Mouse (Mus musculus) stomach, postnatal 0 days (tissue): ENCODE measurements around the gene Foxk1. TPM values are rescaled to one million over a fixed set of nuclear protein-coding genes. Genes with fewer than 3 reads are reported as not detected.
A peak's percentile ranks its signal among the peaks of the same experiment; 100 is the strongest.

Source experiments
- ATAC-seq: fragments of 200-750 bp; cut with Nextera tagmentation; 2 replicates; pipeline ENCODE4 v1.8.0; 2017; ENCODE audit not compliant: low FRiP score, low TSS enrichment
- DNase-seq: peaks from one replicate; pipeline ENCODE4 v3.0.0-alpha.2; 2016; ENCODE audit warnings: low spot score
- H3K27ac ChIP-seq: fragments of 300-500 bp; sonication (generic); replicated peaks from 2 replicates; pipeline ENCODE4 v1.5.1; 2014; ENCODE audit warnings: mild to moderate bottlenecking, control low read depth
- H3K27me3 ChIP-seq: fragments of 300-500 bp; sonication (generic); 2 replicates; pipeline ENCODE4 v1.6.1; 2014; ENCODE audit warnings: low read length; ENCODE audit not compliant: control insufficient read depth, insufficient read depth
- H3K36me3 ChIP-seq: fragments of 300-500 bp; sonication (generic); 2 replicates; pipeline ENCODE4 v1.6.1; 2014; ENCODE audit warnings: low read length, mixed read lengths; ENCODE audit not compliant: control insufficient read depth, insufficient read depth
- H3K4me1 ChIP-seq: fragments of 300-500 bp; sonication (generic); replicated peaks from 2 replicates; pipeline ENCODE4 v1.6.1; 2014; ENCODE audit warnings: antibody characterized with exemption; ENCODE audit not compliant: control insufficient read depth, insufficient read depth
- H3K4me2 ChIP-seq: fragments of 300-500 bp; sonication (generic); replicated peaks from 2 replicates; pipeline ENCODE4 v1.6.1; 2014; ENCODE audit warnings: low read depth, mild to moderate bottlenecking, control low read depth, moderate library complexity
- H3K4me3 ChIP-seq: fragments of 300-500 bp; sonication (generic); 2 replicates; pipeline ENCODE4 v1.5.1; 2014; ENCODE audit warnings: low read depth, low read length, control low read depth
- H3K9ac ChIP-seq: fragments of 300-500 bp; sonication (generic); 2 replicates; pipeline ENCODE4 v1.6.1; 2014; ENCODE audit warnings: mild to moderate bottlenecking, low read length, control low read depth, mixed read lengths
- H3K9me3 ChIP-seq: fragments of 300-500 bp; sonication (generic); 2 replicates; pipeline ENCODE4 v1.6.1; 2016; ENCODE audit warnings: low read length; ENCODE audit not compliant: control insufficient read depth
- CTCF ChIP-seq: IDR thresholded peaks from 2 replicates; pipeline ENCODE4 v1.5.1; 2016; ENCODE audit warnings: antibody characterized with exemption, low read depth, mild to moderate bottlenecking, moderate library complexity
- EP300 ChIP-seq: optimal IDR thresholded peaks from 2 replicates; pipeline ENCODE3; 2016; ENCODE audit warnings: antibody characterized with exemption
- WGBS: fragments of 180-500 bp; shearing (Covaris S2); extraction: QIAGEN DNeasy Blood & Tissue Kit; methylation state at CpG from one replicate; pipeline ENCODE4 v1.1.7; 2014; 5-methylcytosine and 5-hydroxymethylcytosine counted together
- polyA plus RNA-seq: library from polyadenylated mRNA; unstranded; fragments of >200 nt; fragmentation: Nextera tagmentation; extraction: Ambion mirVana; gene quantifications from 2 replicates; pipeline ENCODE4 v1.2.1, GENCODE M21; 2015

Gene Foxk1
- polyA plus RNA-seq, 1 experiment from 2014 or later = 3.5 TPM

GRCm38 (mm10) chr5:142374343-142374742 is 27.0 kb upstream of the Foxk1 start:
- no peaks in the 10 kb centered on the region; the same call in 1 of the 2 replicates for H3K4me1 ChIP-seq
- no peaks in the 10 kb centered on the region for H3K27me3 ChIP-seq
- H3K9ac ChIP-seq = no peak overlapping the region
- H3K4me2 ChIP-seq = no peak overlapping the region
- no peak overlapping the region for H3K4me3 ChIP-seq
- no peaks in the 10 kb centered on the region for H3K36me3 ChIP-seq
- ATAC-seq (no peak), DNase-seq (no peak)
- no peak overlapping the region for H3K27ac ChIP-seq
- WGBS = 82% methylated on average over 9 of the region's 9 CpGs
- TF ChIP-seq CTCF (no peak), EP300 (no peak)
- no peaks in the 10 kb centered on the region for H3K9me3 ChIP-seq

DNA sequence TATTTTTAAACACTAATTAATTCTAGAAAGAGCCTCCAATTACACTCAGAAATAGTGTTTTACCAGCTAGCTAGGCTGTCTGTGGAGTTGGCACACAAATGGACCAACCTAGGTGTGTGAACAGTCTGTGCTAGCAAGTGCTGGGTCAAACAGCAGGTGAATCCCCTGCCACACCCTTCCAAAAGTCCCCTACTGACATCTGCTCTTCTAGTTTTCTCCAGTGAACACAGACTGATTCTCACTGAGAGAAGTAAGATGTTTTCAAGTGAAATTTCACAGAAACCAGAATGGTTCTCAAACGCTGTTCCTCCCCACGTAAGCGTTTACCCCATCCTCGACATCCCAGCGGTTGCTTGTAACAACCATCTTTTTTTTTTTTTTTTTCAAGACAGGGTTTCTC is 25.7 kb upstream of the Foxk1 start:
- whole genome bisulfite sequencing = 88% methylated on average over 5 of the region's 5 CpGs

DNA sequence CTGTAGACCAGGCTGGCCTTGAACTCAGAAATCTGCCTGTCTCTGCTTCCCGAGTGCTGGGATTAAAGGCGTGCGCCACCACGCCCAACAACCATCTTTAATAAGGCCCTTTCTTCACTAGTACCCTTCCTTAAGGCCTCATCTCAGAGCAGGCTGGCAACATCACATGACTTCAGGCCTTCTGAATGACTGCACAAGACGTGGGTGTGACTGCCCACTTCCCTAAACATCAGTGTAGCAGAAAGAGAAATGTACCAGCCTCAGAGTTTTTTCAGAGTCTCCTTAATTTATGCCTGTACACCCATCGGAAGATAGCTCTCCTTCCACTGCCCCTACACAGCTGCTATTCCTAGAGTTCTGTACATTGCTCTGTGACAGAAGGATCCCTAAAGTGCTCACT is 25.2 kb upstream of the Foxk1 start:
- Histone ChIP-seq H3K36me3 (no peaks in the 10 kb centered on the region), H3K27ac (no peak overlapping the region), H3K4me2 (no peak overlapping the region), H3K27me3 (no peaks in the 10 kb centered on the region), H3K9me3 (no peaks in the 10 kb centered on the region), H3K9ac (no peak overlapping the region), H3K4me1 (peaks cover 2% of the 10 kb centered on the region; the same call in 1 of the 2 replicates), H3K4me3 (no peak overlapping the region)
- ATAC-seq (no peak), DNase-seq (no peak)
- 82% methylated on average over 6 of the region's 6 CpGs for WGBS
- TF ChIP-seq CTCF (no peak), EP300 (no peak)

More for the DNA sequence above, 25.7 kb upstream of the Foxk1 start:
- H3K4me1 ChIP-seq = peaks cover 2% of the 10 kb centered on the region; the same call in 1 of the 2 replicates
- H3K9ac ChIP-seq = no peak overlapping the region
- TF ChIP-seq EP300 (no peak), CTCF (no peak)
- no peaks in the 10 kb centered on the region for H3K36me3 ChIP-seq
- no peak overlapping the region for H3K4me2 ChIP-seq
- no peak for DNase-seq
- H3K4me3 ChIP-seq = no peak overlapping the region
- no peaks in the 10 kb centered on the region for H3K27me3 ChIP-seq
- H3K9me3 ChIP-seq = no peaks in the 10 kb centered on the region
- ATAC-seq = no peak
- H3K27ac ChIP-seq = no peak overlapping the region

DNA sequence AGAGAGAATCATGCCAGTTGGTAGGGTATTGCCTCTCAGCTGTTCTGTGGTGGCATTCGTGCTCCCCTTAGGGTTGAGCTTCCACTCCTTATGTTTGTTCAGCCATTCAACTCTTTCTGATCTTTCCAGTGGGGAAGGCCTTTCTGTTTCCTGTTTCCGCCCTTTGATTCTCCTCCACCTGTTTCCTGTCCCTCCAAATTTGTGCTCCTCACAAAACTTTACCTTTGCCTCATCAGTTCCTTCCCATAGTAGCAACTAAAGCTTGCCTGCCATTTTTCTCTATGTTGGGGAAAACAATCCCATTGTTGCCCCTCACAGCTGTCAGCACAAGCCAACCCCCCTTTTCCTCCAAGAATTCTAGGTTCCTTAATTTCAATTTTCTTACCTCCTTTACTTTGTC is 23.2 kb upstream of the Foxk1 start:
- Histone ChIP-seq H3K9me3 (no peaks in the 10 kb centered on the region), H3K36me3 (no peaks in the 10 kb centered on the region), H3K4me1 (0 out of 2 replicates have a peak, but pooled peaks cover 2% of the 10 kb centered on the region), H3K27me3 (no peaks in the 10 kb centered on the region), H3K4me3 (no peak overlapping the region), H3K27ac (no peak overlapping the region), H3K9ac (no peak overlapping the region), H3K4me2 (no peak overlapping the region)
- ATAC-seq (no peak), DNase-seq (no peak)
- TF ChIP-seq EP300 (no peak), CTCF (no peak)
- WGBS = 75% methylated on average over 2 of the region's 2 CpGs

GRCm38 (mm10) chr5:142380491-142380890 is 20.8 kb upstream of the Foxk1 start:
- no peak overlapping the region for H3K4me3 ChIP-seq
- H3K36me3 ChIP-seq = no peaks in the 10 kb centered on the region
- TF ChIP-seq EP300 = no peak
- no peak for TF ChIP-seq CTCF
- H3K4me2 ChIP-seq = no peak overlapping the region
- H3K27me3 ChIP-seq = no peaks in the 10 kb centered on the region
- H3K4me1 ChIP-seq = 0 out of 2 replicates have a peak, but pooled peaks cover 2% of the 10 kb centered on the region
- H3K27ac ChIP-seq = no peak overlapping the region; the same call in 1 of the 2 replicates
- DNase-seq (no peak), ATAC-seq (no peak; the same call in 1 of the 2 replicates)
- no peak overlapping the region for H3K9ac ChIP-seq
- 29% methylated on average over 6 of the region's 6 CpGs for WGBS
- no peaks in the 10 kb centered on the region for H3K9me3 ChIP-seq

- Histone ChIP-seq H3K4me1 (0 out of 2 replicates have a peak, but pooled peaks cover 2% of the 10 kb centered on the region), H3K27ac (peak overlapping the region; percentile 20; the same call in 1 of the 2 replicates), H3K36me3 (no peaks in the 10 kb centered on the region), H3K9me3 (no peaks in the 10 kb centered on the region), H3K9ac (no peak overlapping the region), H3K4me2 (no peak overlapping the region; the same call in 1 of the 2 replicates), H3K27me3 (no peaks in the 10 kb centered on the region), H3K4me3 (no peak overlapping the region)
- DNase-seq = no peak
- peak; percentile 27; the same call in 1 of the 2 replicates for ATAC-seq
- 31% methylated on average over 22 of the region's 23 CpGs for WGBS
- no peak for TF ChIP-seq CTCF
- TF ChIP-seq EP300 = no peak
Observed at GRCm38 (mm10) chr5:142384911-142385660, 16.2 kb upstream of the Foxk1 start.
